Mouse (Mus musculus) intestine, embryonic 14.5 days (tissue): ENCODE data around the gene Orm3. TPM values are rescaled to one million over a fixed set of nuclear protein-coding genes. Genes with fewer than 3 reads are reported as not detected.

Experiments used
- ATAC-seq: fragments of 200-750 bp; cut with Nextera tagmentation; replicated peaks from 2 replicates; pipeline ENCODE4 v1.8.0; 2017; ENCODE audit warnings: low read depth, moderate number of reproducible peaks, moderate TSS enrichment, moderate library complexity; ENCODE audit not compliant: low FRiP score, low TSS enrichment
- DNase-seq: peaks from one replicate; pipeline ENCODE4 v3.0.0-alpha.2; 2018; ENCODE audit warnings: low spot score
- H3K27ac ChIP-seq: fragments of 300-500 bp; sonication (generic); 2 replicates; pipeline ENCODE4 v1.5.1; 2014; ENCODE audit warnings: low read depth, mild to moderate bottlenecking, control low read depth
- H3K27me3 ChIP-seq: fragments of 300-500 bp; sonication (generic); replicated peaks from 2 replicates; pipeline ENCODE4 v1.6.1; 2014; ENCODE audit warnings: low read length, control low read depth; ENCODE audit not compliant: control insufficient read depth, insufficient read depth
- H3K36me3 ChIP-seq: fragments of 300-500 bp; sonication (generic); 2 replicates; pipeline ENCODE4 v1.6.1; 2014; ENCODE audit warnings: low read length, control low read depth; ENCODE audit not compliant: control insufficient read depth, insufficient read depth
- H3K4me1 ChIP-seq: fragments of 300-500 bp; sonication (generic); replicated peaks from 2 replicates; pipeline ENCODE4 v1.6.1; 2014; ENCODE audit warnings: low read length, control low read depth, mixed read lengths; ENCODE audit not compliant: control insufficient read depth, insufficient read depth
- H3K4me2 ChIP-seq: fragments of 300-500 bp; sonication (generic); 2 replicates; pipeline ENCODE4 v1.6.1; 2014; ENCODE audit warnings: low read length
- H3K4me3 ChIP-seq: fragments of 300-500 bp; sonication (generic); 2 replicates; pipeline ENCODE4 v1.5.1; 2014; ENCODE audit warnings: low read depth, low read length, control low read depth, mixed read lengths
- H3K9ac ChIP-seq: fragments of 300-500 bp; sonication (generic); 2 replicates; pipeline ENCODE4 v1.6.1; 2014; ENCODE audit warnings: mild to moderate bottlenecking, low read length
- H3K9me3 ChIP-seq: fragments of 300-500 bp; sonication (generic); 2 replicates; pipeline ENCODE4 v1.6.1; 2016; ENCODE audit warnings: low read length, control low read depth; ENCODE audit not compliant: control insufficient read depth
- WGBS: fragments of 180-500 bp; shearing (Covaris S2); extraction: QIAGEN DNeasy Blood & Tissue Kit; methylation state at CpG from one replicate; pipeline ENCODE4 v1.1.7; 2014; 5-methylcytosine and 5-hydroxymethylcytosine counted together
- polyA plus RNA-seq: library from polyadenylated mRNA; unstranded; fragments of >200 nt; fragmentation: Nextera tagmentation; extraction: Ambion mirVana; gene quantifications from 2 replicates; pipeline ENCODE4 v1.2.1, GENCODE M21; 2014

Orm3 gene
- polyA plus RNA-seq, 1 experiment from 2014 or later, result not detected

- H3K9me3 ChIP-seq, result no peaks in the 10 kb centered on the region
- no peak overlapping the region for H3K4me3 ChIP-seq
- H3K27me3 ChIP-seq, result no peaks in the 10 kb centered on the region
- no peak for DNase-seq
- no peaks in the 10 kb centered on the region for H3K4me1 ChIP-seq
- no peak for ATAC-seq
- H3K4me2 ChIP-seq, result no peak overlapping the region
- WGBS, result 86% methylated on average over 8 of the region's 8 CpGs
- H3K9ac ChIP-seq, result no peak overlapping the region
- peaks cover 81% of the 10 kb centered on the region for H3K36me3 ChIP-seq
- no peak overlapping the region for H3K27ac ChIP-seq
These were observed 32.6 kb upstream of the Orm3 start for GRCm38 (mm10) chr4:63323275-63323815.

GRCm38 (mm10) chr4:63333403-63333802 is 22.6 kb upstream of the Orm3 start:
- no peak overlapping the region for H3K9ac ChIP-seq
- peaks cover 41% of the 10 kb centered on the region for H3K36me3 ChIP-seq
- H3K27ac ChIP-seq, result no peak overlapping the region
- DNase-seq, result no peak
- H3K4me3 ChIP-seq, result no peak overlapping the region
- no peaks in the 10 kb centered on the region for H3K4me1 ChIP-seq
- H3K4me2 ChIP-seq, result no peak overlapping the region
- no peaks in the 10 kb centered on the region for H3K9me3 ChIP-seq
- H3K27me3 ChIP-seq, result no peaks in the 10 kb centered on the region
- 95% methylated on average over 4 of the region's 4 CpGs for WGBS
- ATAC-seq, result no peak

GRCm38 (mm10) chr4:63338414-63339076 is 17.4 kb upstream of the Orm3 start:
- Histone ChIP-seq H3K9me3 (no peaks in the 10 kb centered on the region), H3K4me2 (no peak overlapping the region), H3K36me3 (peaks cover 12% of the 10 kb centered on the region), H3K27me3 (no peaks in the 10 kb centered on the region), H3K4me1 (no peaks in the 10 kb centered on the region), H3K4me3 (no peak overlapping the region), H3K9ac (no peak overlapping the region), H3K27ac (no peak overlapping the region)
- 59% methylated on average over 3 of the region's 3 CpGs for WGBS
- no peak for ATAC-seq
- no peak for DNase-seq

- Histone ChIP-seq H3K27me3 (no peaks in the 10 kb centered on the region), H3K9me3 (no peaks in the 10 kb centered on the region), H3K27ac (no peak overlapping the region), H3K4me2 (no peak overlapping the region), H3K4me3 (no peak overlapping the region), H3K36me3 (no peaks in the 10 kb centered on the region), H3K9ac (no peak overlapping the region), H3K4me1 (no peaks in the 10 kb centered on the region)
- no peak for ATAC-seq
- no peak for DNase-seq
- WGBS, result 78% methylated on average over 4 of the region's 4 CpGs
These were observed 13.5 kb upstream of the Orm3 start for GRCm38 (mm10) chr4:63342491-63342890.

- Histone ChIP-seq H3K4me2 (no peak overlapping the region), H3K9me3 (no peaks in the 10 kb centered on the region), H3K4me3 (no peak overlapping the region), H3K36me3 (no peaks in the 10 kb centered on the region), H3K27me3 (no peaks in the 10 kb centered on the region), H3K4me1 (no peaks in the 10 kb centered on the region), H3K9ac (no peak overlapping the region), H3K27ac (no peak overlapping the region)
- no peak for ATAC-seq
- no peak for DNase-seq
- WGBS, result 56% methylated on average over 3 of the region's 3 CpGs
These were observed 12.4 kb upstream of the Orm3 start for GRCm38 (mm10) chr4:63343608-63344007.

GRCm38 (mm10) chr4:63344295-63344694 is 11.7 kb upstream of the Orm3 start, which contains the start of gene Orm1:
TSS of gene Orm1 (plus strand) at chr4:63344560.
- H3K27ac ChIP-seq, result no peak within 1 kb of the TSS

GRCm38 (mm10) chr4:63345261-63345660 is 10.7 kb upstream of the Orm3 start:
- no peaks in the 10 kb centered on the region for H3K9me3 ChIP-seq
- H3K27ac ChIP-seq, result no peak overlapping the region
- no peaks in the 10 kb centered on the region for H3K27me3 ChIP-seq
- H3K9ac ChIP-seq, result no peak overlapping the region
- ATAC-seq (no peak), DNase-seq (no peak)
- H3K4me2 ChIP-seq, result no peak overlapping the region
- no peaks in the 10 kb centered on the region for H3K4me1 ChIP-seq
- H3K36me3 ChIP-seq, result no peaks in the 10 kb centered on the region
- no peak overlapping the region for H3K4me3 ChIP-seq

More at GRCm38 (mm10) chr4:63344295-63344694, 11.7 kb upstream of the Orm3 start, which contains the start of gene Orm1:
- no peak within 1 kb of the TSS for H3K4me3 ChIP-seq
- H3K9me3 ChIP-seq, result no peaks in the 10 kb centered on the region
- no peak within 1 kb of the TSS for H3K9ac ChIP-seq
- ATAC-seq (no peak), DNase-seq (no peak)
- 84% methylated on average over 8 of the region's 8 CpGs for WGBS
- H3K4me1 ChIP-seq, result no peaks in the 10 kb centered on the region
- H3K4me2 ChIP-seq, result no peak within 1 kb of the TSS
- no peaks in the 10 kb centered on the region for H3K36me3 ChIP-seq
- no peaks in the 10 kb centered on the region for H3K27me3 ChIP-seq

- 84% methylated on average over 4 of the region's 4 CpGs for WGBS
- no peak for ATAC-seq
These were observed 9.3 kb upstream of the Orm3 start for GRCm38 (mm10) chr4:63346659-63347058.

GRCm38 (mm10) chr4:63348524-63348923 is 7.4 kb upstream of the Orm3 start:
- Histone ChIP-seq H3K4me3 (no peak overlapping the region), H3K9ac (no peak overlapping the region), H3K27ac (no peak overlapping the region), H3K27me3 (no peaks in the 10 kb centered on the region), H3K4me2 (no peak overlapping the region), H3K9me3 (no peaks in the 10 kb centered on the region), H3K4me1 (no peaks in the 10 kb centered on the region), H3K36me3 (no peaks in the 10 kb centered on the region)
- 74% methylated on average over 6 of the region's 6 CpGs for WGBS
- DNase-seq, result no peak
- ATAC-seq, result no peak

More at GRCm38 (mm10) chr4:63346659-63347058, 9.3 kb upstream of the Orm3 start:
- H3K9me3 ChIP-seq, result no peaks in the 10 kb centered on the region
- no peak overlapping the region for H3K4me2 ChIP-seq
- H3K36me3 ChIP-seq, result no peaks in the 10 kb centered on the region
- no peak overlapping the region for H3K4me3 ChIP-seq
- H3K9ac ChIP-seq, result no peak overlapping the region
- H3K4me1 ChIP-seq, result no peaks in the 10 kb centered on the region
- H3K27ac ChIP-seq, result no peak overlapping the region
- no peaks in the 10 kb centered on the region for H3K27me3 ChIP-seq
- DNase-seq, result no peak
